Mouse (Mus musculus) CD4-positive, CD25-positive, alpha-beta regulatory T cell, adult 9 weeks (primary cell): ENCODE results near the gene Foxr1. TPM values are rescaled to one million over a fixed set of nuclear protein-coding genes. Genes with fewer than 3 reads are reported as not detected.

Experiments
- polyA plus RNA-seq: library from polyadenylated mRNA; unstranded; fragments of 100-300 nt; shearing (Covaris generic); gene quantifications from one replicate; pipeline ENCODE4 v1.2.1, GENCODE M21; 2017

The Foxr1 gene
- 0.14 TPM for polyA plus RNA-seq

GRCm38 (mm10) chr9:44440961-44441360, at the start of gene Foxr1:
Gene Foxr1 (minus strand): TSS chr9:44441136.

DNA sequence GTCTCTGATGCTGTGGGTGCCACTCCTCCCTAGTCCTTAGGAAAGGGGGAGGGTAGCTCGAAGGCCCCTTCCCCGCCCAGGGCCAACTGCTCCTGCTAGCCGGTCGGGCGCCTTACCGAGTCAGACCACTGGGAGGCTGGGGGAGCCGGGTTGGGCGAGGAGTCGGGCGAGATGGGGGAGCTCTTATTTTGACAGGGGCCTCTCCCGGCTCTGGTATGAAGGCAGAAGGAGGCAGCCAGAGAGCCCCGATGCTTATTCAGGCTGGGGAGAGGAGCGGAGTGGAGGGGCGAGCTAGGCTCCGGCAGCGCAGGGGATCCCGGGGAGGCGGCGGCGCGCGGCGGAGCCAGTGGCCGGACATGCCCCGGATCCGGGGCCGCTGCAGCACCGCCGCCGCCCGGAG, 41.6 kb upstream of the Foxr1 start, which contains the start of gene Bcl9l:
Gene Bcl9l (plus strand): TSS at position 274 of the 400 bp plus-strand sequence.

GRCm38 (mm10) chr9:44454891-44455220, 13.9 kb upstream of the Foxr1 start, which contains the start of gene Upk2:
Gene Upk2 (minus strand): TSS chr9:44454976.

GRCm38 (mm10) chr9:44418519-44419385, 22.2 kb downstream of the Foxr1 start, which contains the start of gene Ccdc84:
Gene Ccdc84 (minus strand): TSS chr9:44418569.

DNA sequence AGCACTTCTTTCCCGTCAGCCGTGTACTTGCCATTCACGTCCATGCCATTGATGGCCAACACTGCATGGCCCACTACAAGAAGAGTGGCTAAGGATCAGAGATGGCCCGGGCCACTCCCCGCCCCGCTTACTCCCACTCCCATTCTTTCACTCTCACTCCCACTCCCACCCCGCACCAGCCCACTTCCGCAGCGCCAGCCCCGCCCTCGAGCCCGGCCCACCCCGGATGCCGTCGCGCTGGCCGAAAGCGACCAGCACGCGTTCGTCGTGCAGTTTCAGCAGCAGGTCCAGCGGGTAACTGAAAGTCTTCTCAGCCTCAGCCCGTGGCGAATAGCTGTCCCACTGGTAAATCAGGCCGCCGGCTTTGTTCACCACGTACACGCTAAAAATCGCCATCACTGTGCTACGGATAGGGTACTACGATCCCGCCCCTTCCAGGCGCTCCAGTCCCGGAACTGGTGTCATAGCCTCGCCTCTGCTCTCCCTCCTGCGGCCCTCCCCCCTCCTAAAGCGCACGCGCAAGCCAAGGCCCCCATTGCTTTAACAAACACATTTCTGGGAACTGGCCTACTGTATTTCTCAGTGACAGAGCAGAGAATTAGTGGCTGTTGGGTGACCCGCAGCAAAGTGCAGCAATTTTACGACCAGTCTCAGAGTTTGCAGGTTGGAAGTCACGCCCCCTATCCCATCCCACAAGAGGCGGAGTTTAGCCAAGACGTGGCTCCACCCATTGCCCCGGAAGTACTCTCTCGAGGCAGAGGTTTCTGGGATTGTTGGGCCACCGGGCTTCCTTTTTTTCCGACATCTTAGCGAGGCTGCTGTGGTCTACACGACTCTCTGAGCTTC, 33.8 kb downstream of the Foxr1 start, which contains the start of the genes Rps25 and Trappc4:
Gene Rps25 (plus strand): TSS at position 234 of the 846 bp plus-strand sequence.
Gene Trappc4 (minus strand): TSS at position 695 of the 846 bp plus-strand sequence.

GRCm38 (mm10) chr9:44396684-44397411, 44.1 kb downstream of the Foxr1 start, which contains the start of gene Slc37a4:
Gene Slc37a4 (plus strand): TSS chr9:44396852.

Other genes with a start within 250 kb of the Foxr1 start
- 18.2 TPM for gene Cbl, start 207.1 kb downstream of the Foxr1 start, polyA plus RNA-seq
- gene Ccdc153, start 200.5 kb downstream of the Foxr1 start, polyA plus RNA-seq: not detected
- not detected for gene Pdzd3, start 189.7 kb downstream of the Foxr1 start, polyA plus RNA-seq
- gene Nlrx1, start 172.5 kb downstream of the Foxr1 start, polyA plus RNA-seq: 8.5 TPM
- not detected for gene Abcg4, start 152.5 kb downstream of the Foxr1 start, polyA plus RNA-seq
- gene Hinfp, start 135.5 kb downstream of the Foxr1 start, polyA plus RNA-seq: 40.4 TPM
- 5.9 TPM for gene C2cd2l, start 120.9 kb downstream of the Foxr1 start, polyA plus RNA-seq
- 26.7 TPM for gene Dpagt1, start 115.1 kb downstream of the Foxr1 start, polyA plus RNA-seq
- 13.2 TPM for gene H2afx, start 106.4 kb downstream of the Foxr1 start, polyA plus RNA-seq
- gene Hmbs, start 96.9 kb downstream of the Foxr1 start, polyA plus RNA-seq: 24.1 TPM
- 82.6 TPM for gene Vps11, start 79.5 kb downstream of the Foxr1 start, polyA plus RNA-seq
- gene Hyou1, start 61.6 kb downstream of the Foxr1 start, polyA plus RNA-seq: 26.6 TPM
- gene Slc37a4, start 44.3 kb downstream of the Foxr1 start, polyA plus RNA-seq: 29.0 TPM
- gene Rps25, start 34.0 kb downstream of the Foxr1 start, polyA plus RNA-seq: 2,154 TPM
- 157 TPM for gene Trappc4, start 33.5 kb downstream of the Foxr1 start, polyA plus RNA-seq
- 65.9 TPM for gene Ccdc84, start 22.6 kb downstream of the Foxr1 start, polyA plus RNA-seq
- gene Upk2, start 13.8 kb upstream of the Foxr1 start, polyA plus RNA-seq: not detected
- 8.3 TPM for gene Bcl9l, start 41.7 kb upstream of the Foxr1 start, polyA plus RNA-seq
- 93.5 TPM for gene Cxcr5, start 120.7 kb upstream of the Foxr1 start, polyA plus RNA-seq
- gene Ddx6, start 163.8 kb upstream of the Foxr1 start, polyA plus RNA-seq: 51.6 TPM
- gene Treh, start 232.1 kb upstream of the Foxr1 start, polyA plus RNA-seq: not detected